Mouse (Mus musculus): ENCODE data around the gene Samhd1.

GRCm38 (mm10) chr2:157135529-157136120 is 560 bp upstream of the Samhd1 start:
- TF ChIP-seq POLR2A (IDR thresholded peaks at IDR 0.05; ENCODE audit: extremely low read depth, insufficient read depth, low read length) = no peak
- TF ChIP-seq CTCF (IDR thresholded peaks at IDR 0.05; ENCODE audit: low read depth, low read length) = no peak
